Mouse (Mus musculus): ENCODE results near the gene Pdzd2.

The Pdzd2 gene

GRCm38 (mm10) chr15:12520292-12520691 lies 219.4 kb downstream of the Pdzd2 start:
- DNase-seq = no peak

- no peak for DNase-seq
These were observed 221.3 kb downstream of the Pdzd2 start for GRCm38 (mm10) chr15:12518370-12518973.

GRCm38 (mm10) chr15:12517314-12517813 lies 222.4 kb downstream of the Pdzd2 start:
- no peak for DNase-seq

- no peak for DNase-seq
These were observed 224.4 kb downstream of the Pdzd2 start for GRCm38 (mm10) chr15:12515272-12515844.

- DNase-seq = no peak
These were observed 226.2 kb downstream of the Pdzd2 start for GRCm38 (mm10) chr15:12513526-12513925.

GRCm38 (mm10) chr15:12508765-12509377 lies 230.9 kb downstream of the Pdzd2 start:
- DNase-seq = no peak

GRCm38 (mm10) chr15:12507523-12507922 lies 232.2 kb downstream of the Pdzd2 start:
- DNase-seq = no peak

- DNase-seq = no peak
These were observed 233.2 kb downstream of the Pdzd2 start for GRCm38 (mm10) chr15:12506514-12506913.

- DNase-seq = no peak
These were observed 233.6 kb downstream of the Pdzd2 start for GRCm38 (mm10) chr15:12506085-12506484.

GRCm38 (mm10) chr15:12505556-12505955 lies 234.2 kb downstream of the Pdzd2 start:
- DNase-seq = no peak

GRCm38 (mm10) chr15:12503907-12504306 lies 235.8 kb downstream of the Pdzd2 start:
- DNase-seq = no peak

GRCm38 (mm10) chr15:12501924-12502548 lies 237.7 kb downstream of the Pdzd2 start:
- no peak for DNase-seq

- no peak for DNase-seq
These were observed 239.1 kb downstream of the Pdzd2 start for GRCm38 (mm10) chr15:12500674-12501073.

- no peak for DNase-seq
These were observed 245.6 kb downstream of the Pdzd2 start for GRCm38 (mm10) chr15:12494084-12494483.

- DNase-seq = peak; percentile 30 to 38
These were observed 246.5 kb downstream of the Pdzd2 start for GRCm38 (mm10) chr15:12493258-12493657.

- DNase-seq = peak; percentile 47 to 59
These were observed 248.8 kb downstream of the Pdzd2 start for GRCm38 (mm10) chr15:12490969-12491368.

- DNase-seq = peak; percentile 11 to 42
These were observed 249.2 kb downstream of the Pdzd2 start for GRCm38 (mm10) chr15:12490527-12490926.

- no peak for DNase-seq
These were observed 251.4 kb downstream of the Pdzd2 start for GRCm38 (mm10) chr15:12488316-12488715.

GRCm38 (mm10) chr15:12481261-12481660 lies 258.5 kb downstream of the Pdzd2 start:
- DNase-seq = no peak

- DNase-seq = no peak
These were observed 259.4 kb downstream of the Pdzd2 start for GRCm38 (mm10) chr15:12480369-12480768.

GRCm38 (mm10) chr15:12479326-12479725 lies 260.4 kb downstream of the Pdzd2 start:
- peak; percentile 17 to 41 for DNase-seq

GRCm38 (mm10) chr15:12473596-12473995 lies 266.1 kb downstream of the Pdzd2 start:
- DNase-seq = no peak

GRCm38 (mm10) chr15:12472646-12473045 lies 267.1 kb downstream of the Pdzd2 start:
- no peak for DNase-seq

Measured in kidney, adult 8-10 months (tissue).